Mouse (Mus musculus) lung, postnatal 0 days (tissue): ENCODE results near the gene Lst1. TPM values are rescaled to one million over a fixed set of nuclear protein-coding genes. Genes with fewer than 3 reads are reported as not detected.

Experiments used
- ATAC-seq: fragments of 200-750 bp; cut with Nextera tagmentation; 2 replicates; pipeline ENCODE4 v1.8.0; 2017; ENCODE audit warnings: moderate library complexity
- DNase-seq: peaks from one replicate; pipeline ENCODE4 v3.0.0-alpha.2; 2016; ENCODE audit warnings: low spot score
- H3K27ac ChIP-seq: fragments of 300-500 bp; sonication (generic); 2 replicates; pipeline ENCODE4 v1.5.1; 2014; ENCODE audit warnings: antibody characterized with exemption, mild to moderate bottlenecking, low read length, mixed read lengths
- H3K27me3 ChIP-seq: fragments of 300-500 bp; sonication (generic); replicated peaks from 2 replicates; pipeline ENCODE4 v1.6.1; 2014; ENCODE audit warnings: low read length, mixed read lengths; ENCODE audit not compliant: insufficient read depth
- H3K36me3 ChIP-seq: fragments of 300-500 bp; sonication (generic); 2 replicates; pipeline ENCODE4 v1.6.1; 2014; ENCODE audit warnings: low read length, mixed read lengths; ENCODE audit not compliant: insufficient read depth
- H3K4me1 ChIP-seq: fragments of 300-500 bp; sonication (generic); 2 replicates; pipeline ENCODE4 v1.6.1; 2014; ENCODE audit warnings: antibody characterized with exemption, low read depth, low read length, mixed read lengths; ENCODE audit not compliant: insufficient read depth
- H3K4me2 ChIP-seq: fragments of 300-500 bp; sonication (generic); replicated peaks from 2 replicates; pipeline ENCODE4 v1.6.1; 2014; ENCODE audit warnings: low read depth, mild to moderate bottlenecking, low read length, moderate library complexity, mixed read lengths
- H3K4me3 ChIP-seq: fragments of 300-500 bp; sonication (generic); 2 replicates; pipeline ENCODE4 v1.5.1; 2014; ENCODE audit warnings: low read depth, low read length
- H3K9ac ChIP-seq: fragments of 300-500 bp; sonication (generic); replicated peaks from 2 replicates; pipeline ENCODE4 v1.6.1; 2014; ENCODE audit warnings: low read depth, mild to moderate bottlenecking
- H3K9me3 ChIP-seq: fragments of 300-500 bp; sonication (generic); 2 replicates; pipeline ENCODE4 v1.6.1; 2016; ENCODE audit warnings: low read length, mixed read lengths
- CTCF ChIP-seq: IDR thresholded peaks from 2 replicates; pipeline ENCODE4 v1.5.1; 2016; ENCODE audit warnings: antibody characterized with exemption, mild to moderate bottlenecking
- EP300 ChIP-seq: IDR thresholded peaks from 2 replicates; pipeline ENCODE4 v1.6.1; 2016; ENCODE audit warnings: antibody characterized with exemption, mild to moderate bottlenecking, control low read depth
- WGBS: fragments of 180-500 bp; shearing (Covaris S2); extraction: QIAGEN DNeasy Blood & Tissue Kit; methylation state at CpG from one replicate; pipeline ENCODE4 v1.1.7; 2014; 5-methylcytosine and 5-hydroxymethylcytosine counted together
- polyA plus RNA-seq: library from polyadenylated mRNA; unstranded; fragments of >200 nt; fragmentation: Nextera tagmentation; extraction: Ambion mirVana; gene quantifications from 2 replicates; pipeline ENCODE4 v1.2.1, GENCODE M21; 2015

Lst1 gene
- polyA plus RNA-seq, 1 experiment from 2014 or later: 27.5 TPM

GRCm38 (mm10) chr17:35178528-35178927, 9.7 kb downstream of the Lst1 start:
- no peak overlapping the region for H3K4me3 ChIP-seq
- no peak overlapping the region for H3K4me2 ChIP-seq
- H3K27me3 ChIP-seq: no peaks in the 10 kb centered on the region
- peak; percentile 91 for DNase-seq
- no peaks in the 10 kb centered on the region for H3K4me1 ChIP-seq
- H3K9ac ChIP-seq: no peak overlapping the region
- WGBS: 8% methylated on average over 5 of the region's 5 CpGs
- H3K9me3 ChIP-seq: no peaks in the 10 kb centered on the region
- H3K27ac ChIP-seq: no peak overlapping the region
- peak; percentile 92 for ATAC-seq
- no peaks in the 10 kb centered on the region for H3K36me3 ChIP-seq
- no peak for TF ChIP-seq EP300
- peak; percentile 98 for TF ChIP-seq CTCF

DNA sequence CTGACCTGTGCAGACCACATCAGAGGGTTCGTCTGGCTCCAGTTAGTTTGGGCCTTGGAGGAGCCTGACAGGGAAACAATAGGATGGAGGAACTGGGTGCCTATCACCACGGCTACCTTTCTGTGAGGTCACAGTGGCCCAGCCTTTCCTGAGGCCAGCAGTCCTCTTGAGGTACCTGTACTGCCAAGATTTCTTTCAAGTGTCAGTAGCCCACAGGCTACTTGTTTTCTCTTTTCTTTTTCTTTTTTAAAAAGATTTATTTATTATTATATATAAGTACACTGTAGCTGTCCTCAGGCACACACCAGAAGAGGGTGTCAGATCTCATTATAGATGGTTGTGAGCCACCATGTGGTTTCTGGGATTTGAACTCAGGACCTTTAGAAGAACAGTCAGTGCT, 12.3 kb downstream of the Lst1 start, which contains the start of gene Aif1:
Gene Aif1 (minus strand): TSS at position 101 of the 400 bp plus-strand sequence.
- no peaks in the 10 kb centered on the region for H3K9me3 ChIP-seq
- TF ChIP-seq CTCF (no peak), EP300 (no peak)
- H3K27me3 ChIP-seq: no peaks in the 10 kb centered on the region
- WGBS: 55% methylated on average over 2 of the region's 2 CpGs
- H3K9ac ChIP-seq: no peak within 1 kb of the TSS
- H3K4me3 ChIP-seq: no peak within 1 kb of the TSS
- H3K4me1 ChIP-seq: no peaks in the 10 kb centered on the region
- H3K27ac ChIP-seq: no peak within 1 kb of the TSS
- no peaks in the 10 kb centered on the region for H3K36me3 ChIP-seq
- no peak for DNase-seq
- no peak within 1 kb of the TSS for H3K4me2 ChIP-seq
- ATAC-seq: no peak

GRCm38 (mm10) chr17:35175382-35175781, 12.9 kb downstream of the Lst1 start:
- no peak overlapping the region for H3K27ac ChIP-seq
- no peak for TF ChIP-seq EP300
- no peak for TF ChIP-seq CTCF
- WGBS: 73% methylated on average over 6 of the region's 6 CpGs
- no peaks in the 10 kb centered on the region for H3K27me3 ChIP-seq
- H3K4me2 ChIP-seq: no peak overlapping the region
- no peak for ATAC-seq
- no peak for DNase-seq
- H3K9me3 ChIP-seq: no peaks in the 10 kb centered on the region
- no peaks in the 10 kb centered on the region for H3K4me1 ChIP-seq
- H3K9ac ChIP-seq: no peak overlapping the region
- H3K36me3 ChIP-seq: no peaks in the 10 kb centered on the region
- no peak overlapping the region for H3K4me3 ChIP-seq

- DNase-seq (no peak), ATAC-seq (no peak)
- Histone ChIP-seq H3K4me3 (no peak overlapping the region), H3K9ac (no peak overlapping the region), H3K36me3 (no peaks in the 10 kb centered on the region), H3K4me2 (no peak overlapping the region), H3K9me3 (no peaks in the 10 kb centered on the region), H3K27ac (no peak overlapping the region), H3K4me1 (no peaks in the 10 kb centered on the region), H3K27me3 (no peaks in the 10 kb centered on the region)
- TF ChIP-seq CTCF (no peak), EP300 (no peak)
- 45% methylated on average over 8 of the region's 8 CpGs for whole genome bisulfite sequencing
Observed at GRCm38 (mm10) chr17:35174201-35174977, 13.8 kb downstream of the Lst1 start.

- Histone ChIP-seq H3K27me3 (no peaks in the 10 kb centered on the region), H3K9ac (no peak overlapping the region), H3K4me2 (no peak overlapping the region), H3K4me3 (no peak overlapping the region), H3K4me1 (no peaks in the 10 kb centered on the region), H3K27ac (no peak overlapping the region), H3K36me3 (no peaks in the 10 kb centered on the region), H3K9me3 (no peaks in the 10 kb centered on the region)
- ATAC-seq (no peak), DNase-seq (no peak)
- TF ChIP-seq CTCF: no peak
- no peak for TF ChIP-seq EP300
- 49% methylated on average over 3 of the region's 3 CpGs for WGBS
Observed at GRCm38 (mm10) chr17:35173329-35173728, 14.9 kb downstream of the Lst1 start.

- Histone ChIP-seq H3K9me3 (no peaks in the 10 kb centered on the region), H3K4me2 (no peak overlapping the region), H3K4me1 (no peaks in the 10 kb centered on the region), H3K4me3 (no peak overlapping the region), H3K27me3 (no peaks in the 10 kb centered on the region), H3K36me3 (no peaks in the 10 kb centered on the region), H3K27ac (no peak overlapping the region), H3K9ac (no peak overlapping the region)
- no peak for ATAC-seq
- no peak for TF ChIP-seq EP300
- TF ChIP-seq CTCF: no peak
- DNase-seq: no peak
- 61% methylated on average over 11 of the region's 11 CpGs for WGBS
Observed at GRCm38 (mm10) chr17:35172445-35173234, 15.6 kb downstream of the Lst1 start.
